Mouse (Mus musculus): ENCODE results near the gene Anks1.
"Not testable (repeated sequence)": the region's sequence is repeated elsewhere in the genome, so short reads cannot be mapped to it uniquely, and the experiment has no call there.

Gene Anks1

DNA sequence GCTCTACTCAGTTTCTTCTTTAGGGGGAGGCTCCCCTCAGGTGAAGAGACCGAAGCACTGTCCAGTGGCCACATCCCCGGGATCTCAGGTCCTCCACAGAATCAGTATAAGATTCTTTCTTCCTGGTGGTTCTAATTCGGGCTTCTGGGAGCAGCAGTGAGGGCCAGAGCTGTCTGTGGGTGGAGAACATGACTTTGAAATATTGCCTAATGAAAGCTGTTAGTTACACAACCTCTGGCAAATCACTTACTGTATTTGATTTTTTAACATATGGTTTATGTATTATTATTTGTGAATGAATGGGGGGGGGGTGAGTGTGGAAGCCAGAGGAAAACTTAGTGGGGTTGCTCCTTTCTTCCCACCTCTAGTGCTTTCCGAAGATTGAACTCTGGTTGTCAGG is 22.7 kb downstream of the Anks1 start:
- no peak for DNase-seq (ENCODE audit: low spot score)

DNA sequence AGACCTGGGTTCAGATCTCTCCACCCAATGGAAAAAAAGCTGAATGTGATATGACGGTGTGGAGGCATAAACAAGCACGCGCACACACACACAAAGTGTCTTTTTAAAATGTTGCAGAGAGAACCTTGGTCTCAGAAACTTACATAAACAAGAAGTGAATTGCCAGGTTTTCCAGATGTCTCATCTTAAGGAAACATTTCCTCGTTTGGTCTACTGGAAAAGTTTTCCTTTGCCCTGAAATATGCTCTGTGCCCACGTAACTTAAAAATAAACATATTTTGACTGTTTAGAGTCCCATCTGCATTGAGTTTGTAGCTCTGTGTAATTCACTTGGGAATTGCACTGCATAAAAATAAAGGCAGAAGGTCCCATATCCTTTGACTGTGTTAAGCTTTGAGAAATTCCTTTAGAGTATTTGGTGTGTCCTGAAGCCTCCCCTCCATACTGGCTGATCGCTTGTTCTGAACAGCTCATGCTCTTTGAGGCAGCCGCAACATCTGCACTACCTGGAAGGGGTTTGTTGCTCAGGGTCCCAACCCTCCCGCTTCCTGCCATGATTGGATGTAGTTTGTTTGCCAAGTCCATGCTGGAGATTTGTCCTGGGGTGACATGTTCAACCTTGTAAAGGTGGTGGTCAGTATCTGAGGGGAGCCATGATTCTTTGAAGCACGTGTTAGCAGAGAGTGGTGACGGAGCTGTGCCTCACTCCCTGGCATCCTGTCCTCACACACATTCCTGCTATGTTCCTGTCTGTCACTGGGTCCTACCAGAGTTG is 25.2 kb downstream of the Anks1 start:
- DNase-seq (ENCODE audit: low spot score) = no peak

DNA sequence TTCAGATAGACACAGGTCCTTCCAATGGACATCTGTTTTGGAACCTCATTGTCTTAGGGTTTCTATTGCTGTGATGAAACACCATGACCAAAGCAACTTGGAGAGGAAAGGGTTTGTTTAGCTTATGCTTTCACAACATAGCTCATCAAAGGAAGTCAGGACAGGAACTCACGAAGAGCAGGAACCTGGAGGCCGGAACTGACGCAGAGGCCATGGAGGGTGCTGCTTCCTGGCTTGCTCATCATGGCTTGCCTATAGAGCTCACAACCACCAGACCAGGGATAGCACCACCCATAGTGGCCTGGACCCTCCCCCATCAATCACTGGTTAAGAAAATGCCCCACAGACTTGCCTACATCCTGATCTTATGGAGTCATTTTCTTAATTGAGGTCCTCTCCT is 26.0 kb downstream of the Anks1 start:
- no peak for DNase-seq (ENCODE audit: low spot score)

GRCm38 (mm10) chr17:27937054-27937615 is 28.0 kb downstream of the Anks1 start:
- no peak for DNase-seq (ENCODE audit: low spot score)

GRCm38 (mm10) chr17:27938121-27938754 is 29.1 kb downstream of the Anks1 start:
- DNase-seq (ENCODE audit: low spot score) = no peak

DNA sequence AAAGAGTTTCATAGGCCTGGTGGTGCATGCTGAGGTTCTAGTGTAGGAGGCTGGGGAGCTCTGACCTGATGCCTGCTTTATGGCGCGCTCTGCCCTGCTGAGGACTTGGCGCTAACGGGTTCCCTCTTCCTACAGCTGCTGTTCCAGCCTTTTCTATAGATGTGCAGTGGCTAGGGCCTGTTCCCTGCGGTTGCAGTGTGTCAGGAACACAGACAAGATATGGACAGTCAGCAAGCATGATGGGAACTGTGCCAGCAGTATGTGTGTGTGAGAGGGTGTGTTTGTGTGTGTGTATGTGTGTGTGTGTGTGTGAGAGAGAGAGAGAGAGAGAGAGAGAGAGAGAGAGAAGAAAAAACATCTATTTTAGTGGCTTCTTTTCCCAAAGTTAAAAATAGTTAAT is 29.9 kb downstream of the Anks1 start:
- DNase-seq (ENCODE audit: low spot score) = peak; percentile 60

DNA sequence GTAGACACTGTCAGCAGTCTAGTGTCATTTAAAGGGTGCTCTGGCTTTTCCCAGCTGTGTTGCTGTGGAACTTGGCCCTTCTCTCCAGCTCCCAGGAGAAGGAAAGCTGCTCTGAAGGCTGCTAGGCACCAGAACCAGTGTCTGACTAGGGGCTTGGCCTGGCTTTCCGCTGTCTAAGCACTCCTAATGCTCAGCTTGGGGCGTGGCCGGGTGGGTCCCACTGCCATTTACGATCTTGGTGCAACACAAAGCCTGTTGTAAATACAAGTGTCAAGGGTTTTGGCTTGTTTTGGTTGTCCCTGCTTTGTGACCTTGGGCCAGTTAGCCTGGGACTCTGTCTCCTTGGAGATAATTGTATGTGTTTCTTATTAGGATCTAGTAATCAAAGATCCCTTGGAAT is 31.2 kb downstream of the Anks1 start:
- DNase-seq (ENCODE audit: low spot score) = no peak

GRCm38 (mm10) chr17:27941178-27941577 is 32.1 kb downstream of the Anks1 start:
- DNase-seq (ENCODE audit: low spot score) = no peak

DNA sequence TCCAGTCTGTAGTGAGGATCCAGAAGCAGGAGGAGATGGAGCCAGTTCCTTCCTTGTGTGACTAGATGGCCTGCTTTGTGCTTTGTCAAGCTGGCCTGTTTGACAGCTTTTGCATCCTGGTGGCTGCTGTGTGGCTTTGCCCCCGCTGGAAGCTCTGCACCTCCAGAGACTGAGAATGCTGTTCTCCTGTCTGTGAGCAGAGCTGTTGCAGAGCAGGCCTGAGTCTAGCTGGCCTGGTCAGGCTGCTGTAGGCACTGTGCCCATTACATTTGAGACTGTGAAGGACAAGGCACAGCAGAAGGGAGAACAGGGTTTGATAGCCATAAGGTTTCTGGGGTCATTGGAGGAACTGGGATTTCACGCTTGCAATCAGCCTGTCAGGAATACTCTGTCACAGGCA is 32.6 kb downstream of the Anks1 start:
- no peak for DNase-seq (ENCODE audit: low spot score)

DNA sequence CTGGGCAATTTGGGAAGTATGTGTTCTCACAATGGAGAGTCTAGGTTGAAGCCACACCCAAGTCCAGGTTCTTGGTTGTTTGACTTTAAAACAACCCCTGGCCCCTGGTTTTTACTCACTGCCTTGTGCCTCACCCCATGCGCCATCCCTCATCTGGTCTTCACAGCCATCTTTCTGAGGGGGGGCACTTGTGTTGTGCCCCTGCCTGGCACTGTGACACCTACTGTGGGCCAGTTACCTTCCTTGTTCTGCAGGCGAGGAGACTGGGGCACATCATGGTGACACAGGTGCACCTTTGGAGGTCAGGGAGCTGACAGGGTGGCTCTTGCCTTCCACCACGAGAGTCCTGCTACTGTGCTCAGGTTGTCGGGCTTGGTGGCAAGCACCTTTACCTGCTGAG is 33.0 kb downstream of the Anks1 start:
- no peak for DNase-seq (ENCODE audit: low spot score)

GRCm38 (mm10) chr17:27945546-27946216 is 36.6 kb downstream of the Anks1 start:
- peak; percentile 75 for DNase-seq (ENCODE audit: low spot score)

DNA sequence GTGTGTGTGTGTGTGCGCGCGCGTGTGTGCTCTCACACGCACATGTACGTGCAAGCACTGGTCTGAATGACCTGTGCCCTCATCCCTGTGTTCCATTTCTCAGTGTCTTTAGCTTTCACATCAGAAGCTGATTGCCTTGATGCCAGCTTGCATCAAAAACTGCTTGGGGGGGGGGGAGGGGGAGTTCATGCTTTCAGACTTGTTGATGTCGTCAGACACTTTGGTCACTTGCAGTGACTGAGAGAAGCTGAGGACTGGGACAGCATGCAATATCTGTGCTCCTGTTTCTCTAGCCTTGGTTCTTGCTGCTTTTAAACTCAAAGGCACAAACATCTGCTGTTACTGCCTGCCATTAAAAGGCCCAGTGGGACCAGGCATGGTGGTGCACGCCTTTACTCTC is 37.3 kb downstream of the Anks1 start:
- no peak for DNase-seq (ENCODE audit: low spot score)

- DNase-seq (ENCODE audit: low spot score) = no peak
Measured at GRCm38 (mm10) chr17:27947155-27947554, 38.0 kb downstream of the Anks1 start.

GRCm38 (mm10) chr17:27953136-27953535 is 44.0 kb downstream of the Anks1 start:
- DNase-seq (ENCODE audit: low spot score) = no peak

DNA sequence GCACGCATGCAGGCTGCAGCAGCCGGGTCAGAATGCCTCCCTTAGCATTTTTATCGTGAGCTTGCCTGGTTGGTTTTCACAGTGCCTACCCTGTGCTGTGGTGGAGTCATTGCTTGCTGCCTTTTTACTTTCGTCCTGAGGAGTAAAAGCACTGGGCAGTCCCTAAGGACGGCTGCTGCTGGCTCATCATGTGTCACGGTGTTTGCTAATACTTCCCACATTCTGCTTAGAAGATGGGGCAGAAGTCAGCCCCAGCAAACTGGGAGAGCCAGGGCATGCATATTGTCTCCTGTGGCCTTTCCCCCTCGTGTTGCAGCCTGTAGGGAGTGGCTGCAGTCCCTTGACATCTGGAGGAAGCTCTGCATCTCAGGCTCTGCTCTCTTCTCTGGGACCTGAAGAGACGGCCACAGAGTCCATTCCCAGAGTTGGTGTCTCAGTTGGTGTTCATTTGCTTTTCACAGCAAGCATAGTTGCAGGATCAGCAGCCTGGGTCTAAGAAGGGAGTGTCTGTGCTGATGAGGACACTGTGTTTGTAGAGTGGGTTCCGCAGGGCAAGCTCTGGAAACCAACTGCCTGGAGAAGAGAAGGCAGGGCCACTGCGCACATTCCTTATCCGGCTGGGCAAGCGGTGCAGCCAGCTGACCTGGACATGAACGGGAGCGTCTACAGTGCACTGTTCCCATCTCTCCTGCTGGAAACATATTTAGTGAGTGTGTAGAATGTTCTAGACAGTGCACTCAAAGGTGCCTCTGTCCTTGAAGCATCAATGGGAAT is 45.7 kb downstream of the Anks1 start:
- no peak for DNase-seq (ENCODE audit: low spot score)

DNA sequence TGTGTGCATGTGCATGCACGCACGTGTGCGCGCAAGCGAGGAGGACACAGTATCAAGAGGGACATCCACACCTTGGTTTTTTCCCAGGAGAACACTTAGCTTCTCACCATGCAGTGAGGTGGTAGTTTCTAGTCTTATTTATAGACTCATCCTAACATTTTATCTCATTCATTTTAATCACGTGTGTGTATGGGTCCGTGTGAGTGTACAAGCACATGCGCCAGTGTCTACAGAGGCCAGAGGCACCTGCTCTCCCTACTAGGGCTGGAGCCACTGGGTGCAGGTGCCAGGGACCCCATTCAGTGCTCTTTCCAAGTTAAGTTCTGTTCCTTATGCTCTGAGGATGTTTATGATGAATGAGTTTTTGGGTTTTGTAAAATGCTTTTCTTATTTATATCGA is 48.5 kb downstream of the Anks1 start:
- DNase-seq (ENCODE audit: low spot score) = no peak

DNA sequence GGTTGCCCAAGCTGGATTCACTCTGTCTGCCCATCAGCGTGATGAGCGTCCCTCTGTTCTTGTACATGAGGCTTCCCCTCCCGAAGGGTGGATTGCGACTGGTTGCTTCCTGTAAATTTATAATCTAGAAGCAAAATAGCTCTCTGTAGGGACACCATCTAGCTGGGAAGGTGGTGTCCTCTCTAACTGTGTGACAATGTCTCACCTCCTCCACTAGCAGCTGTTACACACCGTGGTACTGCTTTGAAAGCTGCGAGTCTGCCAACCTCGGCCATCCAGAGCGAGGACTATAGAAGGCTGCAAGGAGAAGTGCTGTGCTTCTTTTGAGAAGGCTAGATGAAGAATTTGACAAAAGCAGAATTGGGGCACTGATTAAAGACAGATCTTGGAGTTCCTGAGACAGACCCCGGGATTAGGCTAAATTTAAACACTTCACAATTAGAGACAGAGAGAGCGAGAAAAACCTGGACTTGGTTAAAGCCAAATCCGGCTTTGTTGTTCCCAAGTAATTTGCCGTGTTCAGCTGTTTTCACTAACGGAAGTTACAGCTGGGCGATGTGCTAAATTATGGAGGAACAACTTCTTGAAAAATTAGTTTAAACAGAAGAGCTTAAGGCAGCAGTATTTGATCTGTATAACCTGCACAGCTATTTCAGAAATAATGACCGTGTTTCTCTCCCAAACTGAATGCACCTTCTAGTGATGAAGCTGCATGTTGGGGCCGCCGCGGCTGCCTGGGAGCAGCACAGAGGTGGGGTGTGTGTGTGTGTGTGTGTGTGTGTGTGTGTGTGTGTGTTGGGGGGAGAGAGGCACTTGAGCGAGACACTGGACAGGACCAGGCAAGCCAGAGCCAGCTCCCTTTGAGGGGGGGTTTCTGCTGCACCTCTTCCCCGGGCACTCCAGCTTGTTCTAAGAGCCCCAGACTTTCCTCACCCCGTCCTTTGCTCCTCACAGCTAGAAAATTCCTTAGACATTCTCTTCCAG is 51.3 kb downstream of the Anks1 start:
- no peak for DNase-seq (ENCODE audit: low spot score)

DNA sequence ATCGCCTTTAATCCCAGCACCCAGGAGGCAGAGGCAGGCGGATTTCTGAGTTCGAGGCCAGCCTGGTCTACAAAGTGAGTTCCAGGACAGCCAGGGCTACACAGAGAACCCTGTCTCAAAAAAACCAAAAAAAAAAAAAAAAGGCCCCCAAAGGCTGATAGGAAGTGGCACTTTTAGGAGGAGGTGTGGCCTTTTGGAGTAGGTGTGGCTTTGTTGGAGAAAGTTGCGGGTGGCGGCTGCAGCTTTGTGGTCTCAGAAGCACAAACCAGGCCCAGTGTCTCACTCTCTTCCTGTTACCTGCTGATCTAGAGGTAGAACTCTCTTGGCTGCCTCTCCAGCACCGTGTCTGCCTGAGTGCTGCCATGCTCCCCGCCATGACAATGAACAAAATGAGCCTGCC is 54.0 kb downstream of the Anks1 start:
- not testable (repeated sequence) for DNase-seq (ENCODE audit: low spot score)

GRCm38 (mm10) chr17:27964607-27965006 is 55.5 kb downstream of the Anks1 start:
- no peak for DNase-seq (ENCODE audit: low spot score)

- DNase-seq (ENCODE audit: low spot score) = no peak
Measured at GRCm38 (mm10) chr17:27965292-27965691, 56.2 kb downstream of the Anks1 start.

DNA sequence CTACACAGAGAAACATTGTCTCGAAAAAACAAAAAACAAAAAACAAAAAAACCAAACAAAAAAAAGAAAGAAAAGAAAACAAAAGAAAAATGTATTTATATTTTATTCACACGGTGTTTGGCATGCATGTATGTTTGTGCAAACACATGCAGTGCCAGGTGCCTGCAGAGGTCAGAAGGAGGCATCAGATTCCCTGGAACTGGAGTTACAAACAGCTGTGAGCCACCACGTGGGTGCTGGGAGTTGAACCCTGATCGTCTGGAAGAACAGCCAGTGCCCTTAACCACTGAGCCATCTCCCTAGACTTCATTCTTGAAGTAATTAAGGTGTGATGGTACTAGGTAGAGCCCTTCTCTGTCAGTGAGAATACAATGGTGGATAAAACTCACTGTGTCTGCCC is 57.0 kb downstream of the Anks1 start:
- no peak for DNase-seq (ENCODE audit: low spot score)

Measured in testis, postnatal 10 days (tissue).